Mouse (Mus musculus): ENCODE data around the gene Cdh18. TPM values are rescaled to one million over a fixed set of nuclear protein-coding genes. Genes with fewer than 3 reads are reported as not detected.
"Not testable (repeated sequence)": the region's sequence is repeated elsewhere in the genome, so short reads cannot be mapped to it uniquely, and the experiment has no call there.

The Cdh18 gene
- total RNA-seq (2021) = 0.67 and 2.2 TPM in 2 replicates
- long read RNA-seq, partial matches to known transcripts = 0 of 1 reads
- long read RNA-seq, other reads (novel, unspliced or antisense) = 1 of 1 reads

- no peak for DNase-seq
Measured at GRCm38 (mm10) chr15:22548711-22549271, at the start of gene Cdh18. Gene Cdh18 (plus strand): TSS chr15:22549022.

GRCm38 (mm10) chr15:22511271-22511670 lies 37.6 kb upstream of the Cdh18 start:
- no peak for DNase-seq

GRCm38 (mm10) chr15:22535828-22536227 lies 13.0 kb upstream of the Cdh18 start:
- no peak for DNase-seq

- no peak for DNase-seq
Measured at GRCm38 (mm10) chr15:22577974-22578616, 29.3 kb downstream of the Cdh18 start.

GRCm38 (mm10) chr15:22578617-22578990 lies 29.8 kb downstream of the Cdh18 start:
- DNase-seq = no peak

- no peak for DNase-seq
Measured at GRCm38 (mm10) chr15:22584667-22585066, 35.8 kb downstream of the Cdh18 start.

GRCm38 (mm10) chr15:22716376-22716775 lies 167.6 kb downstream of the Cdh18 start:
- DNase-seq = no peak

GRCm38 (mm10) chr15:22717681-22718080 lies 168.9 kb downstream of the Cdh18 start:
- DNase-seq = no peak

- DNase-seq = no peak
Measured at GRCm38 (mm10) chr15:22726574-22726973, 177.8 kb downstream of the Cdh18 start.

- no peak for DNase-seq
Measured at GRCm38 (mm10) chr15:22733039-22733438, 184.2 kb downstream of the Cdh18 start.

- no peak for DNase-seq
Measured at GRCm38 (mm10) chr15:22736165-22736564, 187.3 kb downstream of the Cdh18 start.

GRCm38 (mm10) chr15:22761257-22761656 lies 212.4 kb downstream of the Cdh18 start:
- not testable (repeated sequence) for DNase-seq

- not testable (repeated sequence) for DNase-seq
Measured at GRCm38 (mm10) chr15:22766591-22766990, 217.8 kb downstream of the Cdh18 start.

GRCm38 (mm10) chr15:22776346-22776745 lies 227.5 kb downstream of the Cdh18 start:
- DNase-seq = no peak

GRCm38 (mm10) chr15:22789696-22790095 lies 240.9 kb downstream of the Cdh18 start:
- DNase-seq = no peak

GRCm38 (mm10) chr15:22791791-22792190 lies 243.0 kb downstream of the Cdh18 start:
- no peak for DNase-seq

GRCm38 (mm10) chr15:22833127-22833526 lies 284.3 kb downstream of the Cdh18 start:
- no peak for DNase-seq

GRCm38 (mm10) chr15:22837173-22837572 lies 288.4 kb downstream of the Cdh18 start:
- no peak for DNase-seq

- DNase-seq = no peak
Measured at GRCm38 (mm10) chr15:22857704-22858103, 308.9 kb downstream of the Cdh18 start.

- DNase-seq = no peak
Measured at GRCm38 (mm10) chr15:22870679-22871078, 321.9 kb downstream of the Cdh18 start.

GRCm38 (mm10) chr15:22897724-22898123 lies 348.9 kb downstream of the Cdh18 start:
- no peak for DNase-seq

GRCm38 (mm10) chr15:22898208-22898607 lies 349.4 kb downstream of the Cdh18 start:
- DNase-seq = no peak

GRCm38 (mm10) chr15:22914444-22914843 lies 365.6 kb downstream of the Cdh18 start:
- no peak for DNase-seq

- DNase-seq = no peak
Measured at GRCm38 (mm10) chr15:22934293-22934692, 385.5 kb downstream of the Cdh18 start.

Data from adrenal gland, postnatal 25 days (tissue).